Mouse (Mus musculus): ENCODE results near the gene Tprgl. TPM values are rescaled to one million over a fixed set of nuclear protein-coding genes. Genes with fewer than 3 reads are reported as not detected.

Tprgl gene
- polyA plus RNA-seq (2014; fragmentation: Nextera tagmentation; extraction: Ambion mirVana): 203 and 222 TPM in 2 replicates

GRCm38 (mm10) chr4:154160538-154161390 is at the start of gene Tprgl:
Gene Tprgl (minus strand): TSS chr4:154160666.
- WGBS: 1% methylated on average over 53 of the region's 75 CpGs
- ATAC-seq (ENCODE audit: low FRiP score): peak; percentile 97

GRCm38 (mm10) chr4:154209825-154210224 is 49.4 kb upstream of the Tprgl start:
- WGBS: 12% methylated on average over 3 of the region's 3 CpGs
- Histone ChIP-seq H3K36me3 (replicated peaks; ENCODE audit: control insufficient read depth, insufficient read depth) (no peaks in the 10 kb centered on the region), H3K4me1 (replicated peaks; ENCODE audit: control insufficient read depth, insufficient read depth, low read length) (no peaks in the 10 kb centered on the region), H3K9me3 (ENCODE audit: control insufficient read depth, low read length) (no peaks in the 10 kb centered on the region), H3K4me2 (replicated peaks) (no peak overlapping the region), H3K27ac (no peak overlapping the region), H3K4me3 (replicated peaks; ENCODE audit: low read length) (no peak overlapping the region), H3K9ac (no peak overlapping the region), H3K27me3 (ENCODE audit: control insufficient read depth, insufficient read depth, low read length) (no peaks in the 10 kb centered on the region)
- DNase-seq (ENCODE audit: low spot score) (no peak), ATAC-seq (ENCODE audit: low FRiP score) (no peak)

More at GRCm38 (mm10) chr4:154160538-154161390, at the start of gene Tprgl:
- peak within 1 kb of the TSS; percentile 82 for H3K9ac ChIP-seq
- H3K27me3 ChIP-seq (ENCODE audit: control insufficient read depth, insufficient read depth, low read length): no peaks in the 10 kb centered on the region
- peak; percentile 94 for DNase-seq (ENCODE audit: low spot score)
- H3K27ac ChIP-seq: peak within 1 kb of the TSS; percentile 62
- peaks cover 30% of the 10 kb centered on the region for H3K36me3 ChIP-seq (replicated peaks; ENCODE audit: control insufficient read depth, insufficient read depth)
- H3K4me3 ChIP-seq (replicated peaks; ENCODE audit: low read length): peak within 1 kb of the TSS; percentile 94
- peak within 1 kb of the TSS; percentile 75 for H3K4me2 ChIP-seq (replicated peaks)
- peaks cover 14% of the 10 kb centered on the region for H3K4me1 ChIP-seq (replicated peaks; ENCODE audit: control insufficient read depth, insufficient read depth, low read length)
- H3K9me3 ChIP-seq (ENCODE audit: control insufficient read depth, low read length): no peaks in the 10 kb centered on the region

- Histone ChIP-seq H3K4me2 (replicated peaks) (no peak overlapping the region), H3K27me3 (ENCODE audit: control insufficient read depth, insufficient read depth, low read length) (no peaks in the 10 kb centered on the region), H3K36me3 (replicated peaks; ENCODE audit: control insufficient read depth, insufficient read depth) (no peaks in the 10 kb centered on the region), H3K9me3 (ENCODE audit: control insufficient read depth, low read length) (no peaks in the 10 kb centered on the region), H3K4me1 (replicated peaks; ENCODE audit: control insufficient read depth, insufficient read depth, low read length) (no peaks in the 10 kb centered on the region), H3K27ac (no peak overlapping the region), H3K4me3 (replicated peaks; ENCODE audit: low read length) (no peak overlapping the region), H3K9ac (no peak overlapping the region)
- no peak for ATAC-seq (ENCODE audit: low FRiP score)
- 77% methylated on average over 6 of the region's 6 CpGs for WGBS
- no peak for DNase-seq (ENCODE audit: low spot score)
Observed at GRCm38 (mm10) chr4:154209054-154209453, 48.6 kb upstream of the Tprgl start.

GRCm38 (mm10) chr4:154207261-154207660 is 46.8 kb upstream of the Tprgl start:
- DNase-seq (ENCODE audit: low spot score) (peak; percentile 89), ATAC-seq (ENCODE audit: low FRiP score) (peak; percentile 59; the same call in 1 of the 2 replicates)
- H3K27me3 ChIP-seq (ENCODE audit: control insufficient read depth, insufficient read depth, low read length): no peaks in the 10 kb centered on the region
- H3K36me3 ChIP-seq (replicated peaks; ENCODE audit: control insufficient read depth, insufficient read depth): no peaks in the 10 kb centered on the region
- no peak overlapping the region for H3K27ac ChIP-seq
- 15% methylated on average over 5 of the region's 5 CpGs for WGBS
- no peaks in the 10 kb centered on the region for H3K9me3 ChIP-seq (ENCODE audit: control insufficient read depth, low read length)
- H3K4me2 ChIP-seq (replicated peaks): no peak overlapping the region
- no peak overlapping the region for H3K9ac ChIP-seq
- H3K4me1 ChIP-seq (replicated peaks; ENCODE audit: control insufficient read depth, insufficient read depth, low read length): no peaks in the 10 kb centered on the region
- H3K4me3 ChIP-seq (replicated peaks; ENCODE audit: low read length): no peak overlapping the region

GRCm38 (mm10) chr4:154205392-154205791 is 44.9 kb upstream of the Tprgl start:
- Histone ChIP-seq H3K9ac (no peak overlapping the region), H3K27ac (no peak overlapping the region), H3K4me2 (replicated peaks) (no peak overlapping the region), H3K4me3 (replicated peaks; ENCODE audit: low read length) (no peak overlapping the region), H3K4me1 (replicated peaks; ENCODE audit: control insufficient read depth, insufficient read depth, low read length) (no peaks in the 10 kb centered on the region), H3K9me3 (ENCODE audit: control insufficient read depth, low read length) (no peaks in the 10 kb centered on the region), H3K27me3 (ENCODE audit: control insufficient read depth, insufficient read depth, low read length) (no peaks in the 10 kb centered on the region), H3K36me3 (replicated peaks; ENCODE audit: control insufficient read depth, insufficient read depth) (no peaks in the 10 kb centered on the region)
- ATAC-seq (ENCODE audit: low FRiP score) (no peak), DNase-seq (ENCODE audit: low spot score) (no peak)
- 72% methylated on average over 5 of the region's 5 CpGs for WGBS

- ATAC-seq (ENCODE audit: low FRiP score) (no peak), DNase-seq (ENCODE audit: low spot score) (no peak)
- no peaks in the 10 kb centered on the region for H3K27me3 ChIP-seq (ENCODE audit: control insufficient read depth, insufficient read depth, low read length)
- H3K9me3 ChIP-seq (ENCODE audit: control insufficient read depth, low read length): no peaks in the 10 kb centered on the region
- no peak overlapping the region for H3K4me3 ChIP-seq (replicated peaks; ENCODE audit: low read length)
- no peak overlapping the region for H3K4me2 ChIP-seq (replicated peaks)
- no peak overlapping the region for H3K9ac ChIP-seq
- WGBS: 73% methylated on average over 7 of the region's 7 CpGs
- H3K27ac ChIP-seq: no peak overlapping the region
- H3K36me3 ChIP-seq (replicated peaks; ENCODE audit: control insufficient read depth, insufficient read depth): no peaks in the 10 kb centered on the region
- no peaks in the 10 kb centered on the region for H3K4me1 ChIP-seq (replicated peaks; ENCODE audit: control insufficient read depth, insufficient read depth, low read length)
Observed at GRCm38 (mm10) chr4:154204532-154204931, 44.1 kb upstream of the Tprgl start.

GRCm38 (mm10) chr4:154201511-154201910 is 41.0 kb upstream of the Tprgl start:
- 38% methylated on average over 5 of the region's 5 CpGs for WGBS
- ATAC-seq (ENCODE audit: low FRiP score): no peak

GRCm38 (mm10) chr4:154198377-154198961 is 38.0 kb upstream of the Tprgl start:
- DNase-seq (ENCODE audit: low spot score) (no peak), ATAC-seq (ENCODE audit: low FRiP score) (no peak)
- Histone ChIP-seq H3K27ac (peak overlapping the region; percentile 9; the same call in 1 of the 2 replicates), H3K4me3 (replicated peaks; ENCODE audit: low read length) (no peak overlapping the region), H3K4me2 (replicated peaks) (no peak overlapping the region), H3K4me1 (replicated peaks; ENCODE audit: control insufficient read depth, insufficient read depth, low read length) (peaks cover 7% of the 10 kb centered on the region; the same call in 1 of the 2 replicates), H3K9ac (no peak overlapping the region), H3K9me3 (ENCODE audit: control insufficient read depth, low read length) (no peaks in the 10 kb centered on the region), H3K36me3 (replicated peaks; ENCODE audit: control insufficient read depth, insufficient read depth) (no peaks in the 10 kb centered on the region), H3K27me3 (ENCODE audit: control insufficient read depth, insufficient read depth, low read length) (no peaks in the 10 kb centered on the region)
- 13% methylated on average over 7 of the region's 7 CpGs for WGBS

More at GRCm38 (mm10) chr4:154201511-154201910, 41.0 kb upstream of the Tprgl start:
- H3K4me1 ChIP-seq (replicated peaks; ENCODE audit: control insufficient read depth, insufficient read depth, low read length): peaks cover 7% of the 10 kb centered on the region; the same call in 1 of the 2 replicates
- H3K27ac ChIP-seq: no peak overlapping the region
- no peaks in the 10 kb centered on the region for H3K9me3 ChIP-seq (ENCODE audit: control insufficient read depth, low read length)
- H3K9ac ChIP-seq: no peak overlapping the region
- no peaks in the 10 kb centered on the region for H3K36me3 ChIP-seq (replicated peaks; ENCODE audit: control insufficient read depth, insufficient read depth)
- no peak for DNase-seq (ENCODE audit: low spot score)
- H3K4me2 ChIP-seq (replicated peaks): no peak overlapping the region
- no peaks in the 10 kb centered on the region for H3K27me3 ChIP-seq (ENCODE audit: control insufficient read depth, insufficient read depth, low read length)
- no peak overlapping the region for H3K4me3 ChIP-seq (replicated peaks; ENCODE audit: low read length)

- Histone ChIP-seq H3K4me3 (replicated peaks; ENCODE audit: low read length) (no peak overlapping the region), H3K27ac (no peak overlapping the region), H3K9ac (no peak overlapping the region), H3K4me1 (replicated peaks; ENCODE audit: control insufficient read depth, insufficient read depth, low read length) (peaks cover 7% of the 10 kb centered on the region; the same call in 1 of the 2 replicates), H3K9me3 (ENCODE audit: control insufficient read depth, low read length) (no peaks in the 10 kb centered on the region), H3K36me3 (replicated peaks; ENCODE audit: control insufficient read depth, insufficient read depth) (no peaks in the 10 kb centered on the region), H3K4me2 (replicated peaks) (no peak overlapping the region), H3K27me3 (ENCODE audit: control insufficient read depth, insufficient read depth, low read length) (no peaks in the 10 kb centered on the region)
- DNase-seq (ENCODE audit: low spot score): no peak
- no peak for ATAC-seq (ENCODE audit: low FRiP score)
- WGBS: 42% methylated on average over 6 of the region's 6 CpGs
Observed at GRCm38 (mm10) chr4:154197961-154198360, 37.5 kb upstream of the Tprgl start.

Measured in hindbrain, embryonic 14.5 days (tissue).